Mouse (Mus musculus) MEL-GATA-1-ER (cell line): ENCODE data around the gene Ccdc50.

ENCODE experiments used
- DNase-seq: peaks from one replicate; pipeline ENCODE4 v3.0.0-alpha.2; 2012; ENCODE audit warnings: low read depth; ENCODE audit errors: extremely low read depth

The Ccdc50 gene

GRCm38 (mm10) chr16:27388761-27389451 lies at the start of gene Ccdc50:
Ccdc50 (plus strand) TSS chr16:27388869.
- DNase-seq, result no peak

- DNase-seq, result no peak
Observed at GRCm38 (mm10) chr16:27347521-27347920, 41.1 kb upstream of the Ccdc50 start.

GRCm38 (mm10) chr16:27348359-27348758 lies 40.3 kb upstream of the Ccdc50 start:
- no peak for DNase-seq

GRCm38 (mm10) chr16:27349235-27349634 lies 39.4 kb upstream of the Ccdc50 start:
- DNase-seq, result no peak

GRCm38 (mm10) chr16:27349878-27350532 lies 38.7 kb upstream of the Ccdc50 start:
- no peak for DNase-seq

- DNase-seq, result no peak
Observed at GRCm38 (mm10) chr16:27354464-27354863, 34.2 kb upstream of the Ccdc50 start.

GRCm38 (mm10) chr16:27360059-27360458 lies 28.6 kb upstream of the Ccdc50 start:
- DNase-seq, result no peak

- no peak for DNase-seq
Observed at GRCm38 (mm10) chr16:27370191-27370590, 18.5 kb upstream of the Ccdc50 start, which contains the start of gene Uts2b. Uts2b (minus strand) TSS chr16:27370239.

- DNase-seq, result no peak
Observed at GRCm38 (mm10) chr16:27370700-27371099, 18.0 kb upstream of the Ccdc50 start.

GRCm38 (mm10) chr16:27374139-27374538 lies 14.5 kb upstream of the Ccdc50 start:
- peak; percentile 54 for DNase-seq

GRCm38 (mm10) chr16:27375318-27375717 lies 13.4 kb upstream of the Ccdc50 start:
- no peak for DNase-seq

- no peak for DNase-seq
Observed at GRCm38 (mm10) chr16:27376556-27376955, 12.1 kb upstream of the Ccdc50 start.

GRCm38 (mm10) chr16:27382217-27382616 lies 6.5 kb upstream of the Ccdc50 start:
- no peak for DNase-seq

GRCm38 (mm10) chr16:27384893-27385603 lies 3.6 kb upstream of the Ccdc50 start:
- DNase-seq, result no peak

GRCm38 (mm10) chr16:27385649-27386048 lies 3.0 kb upstream of the Ccdc50 start:
- DNase-seq, result no peak

GRCm38 (mm10) chr16:27386850-27387407 lies 1.7 kb upstream of the Ccdc50 start:
- DNase-seq, result no peak

- no peak for DNase-seq
Observed at GRCm38 (mm10) chr16:27387634-27388611, 746 bp upstream of the Ccdc50 start.

GRCm38 (mm10) chr16:27389534-27390282 lies 1.0 kb downstream of the Ccdc50 start:
- DNase-seq, result no peak

- no peak for DNase-seq
Observed at GRCm38 (mm10) chr16:27390306-27390705, 1.6 kb downstream of the Ccdc50 start.

- no peak for DNase-seq
Observed at GRCm38 (mm10) chr16:27391845-27392244, 3.2 kb downstream of the Ccdc50 start.
